Mouse (Mus musculus): ENCODE data around the gene Polr3gl. TPM values are rescaled to one million over a fixed set of nuclear protein-coding genes. Genes with fewer than 3 reads are reported as not detected.
A peak's percentile ranks its signal among the peaks of the same experiment; 100 is the strongest.

Gene Polr3gl
- polyA plus RNA-seq, 1 experiment from 2014 or later, result 16.7 TPM

DNA sequence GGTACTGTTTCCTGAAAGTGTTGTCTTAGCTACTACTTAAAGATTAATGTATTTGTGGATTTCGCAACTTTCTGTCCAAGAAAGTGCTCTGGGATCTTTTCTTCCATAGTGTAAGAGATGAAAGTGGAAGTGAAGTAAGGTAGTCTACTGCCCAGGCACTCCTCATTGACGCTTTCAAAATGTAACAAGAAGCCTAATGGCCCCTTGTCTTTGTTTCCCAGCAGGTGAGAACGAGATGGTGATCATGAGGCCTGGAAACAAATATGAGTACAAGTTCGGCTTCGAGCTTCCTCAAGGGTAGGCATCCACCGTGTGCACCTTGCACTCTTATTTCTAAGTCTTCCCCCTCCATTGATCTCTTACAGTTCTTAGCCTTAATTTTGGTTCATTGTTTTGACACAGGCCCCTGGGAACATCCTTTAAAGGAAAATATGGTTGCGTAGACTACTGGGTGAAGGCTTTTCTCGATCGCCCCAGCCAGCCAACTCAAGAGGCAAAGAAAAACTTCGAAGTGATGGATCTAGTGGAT lies 35.2 kb downstream of the Polr3gl start:
- Histone ChIP-seq H3K9ac (peak overlapping the region; percentile 88), H3K9me3 (replicated peaks) (no peaks in the 10 kb centered on the region), H3K4me3 (peak overlapping the region; percentile 72), H3K4me2 (peak overlapping the region; percentile 79), H3K4me1 (peaks cover 60% of the 10 kb centered on the region), H3K27me3 (replicated peaks) (no peaks in the 10 kb centered on the region), H3K27ac (peak overlapping the region; percentile 88), H3K36me3 (peaks cover 25% of the 10 kb centered on the region)
- ATAC-seq, result no peak
- whole genome bisulfite sequencing (ENCODE audit: insufficient replicate concordance), result 14% methylated on average over 10 of the region's 10 CpGs

GRCm38 (mm10) chr3:96558159-96558558 lies 35.8 kb downstream of the Polr3gl start:
- Histone ChIP-seq H3K4me3 (peak overlapping the region; percentile 72), H3K36me3 (peaks cover 25% of the 10 kb centered on the region), H3K9me3 (replicated peaks) (no peaks in the 10 kb centered on the region), H3K27me3 (replicated peaks) (no peaks in the 10 kb centered on the region), H3K4me2 (peak overlapping the region; percentile 79), H3K4me1 (peaks cover 54% of the 10 kb centered on the region), H3K27ac (peak overlapping the region; percentile 88), H3K9ac (peak overlapping the region; percentile 88)
- ATAC-seq, result 0 out of 2 replicates have a peak, but pooled peaks have one; percentile 11
- under 1% methylated on average over 17 of the region's 17 CpGs for whole genome bisulfite sequencing (ENCODE audit: insufficient replicate concordance)

DNA sequence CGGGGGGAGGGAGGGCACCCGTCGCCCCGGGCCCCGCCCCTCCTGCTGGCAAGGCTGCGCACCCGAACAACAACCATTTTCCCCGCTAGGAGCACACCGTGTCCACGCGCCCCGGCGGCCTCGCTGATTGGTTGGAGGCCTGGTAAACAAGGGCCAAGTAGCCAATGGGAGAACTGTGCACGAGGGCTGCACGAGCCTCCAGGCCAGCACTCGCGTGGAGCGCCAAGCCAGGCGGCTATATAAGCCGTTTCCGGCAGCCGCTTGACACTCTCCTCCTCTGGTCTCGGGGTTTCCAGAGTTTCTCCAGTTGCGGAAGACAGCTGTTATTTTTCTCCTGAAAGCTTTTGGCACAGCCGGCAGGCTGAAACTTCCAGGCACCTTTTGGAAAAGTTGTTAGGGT lies 36.3 kb downstream of the Polr3gl start, which contains the start of gene Txnip:
Gene Txnip (plus strand): TSS at position 264 of the 400 bp plus-strand sequence.
- Histone ChIP-seq H3K27me3 (replicated peaks) (no peaks in the 10 kb centered on the region), H3K9me3 (replicated peaks) (no peaks in the 10 kb centered on the region), H3K4me3 (peak within 1 kb of the TSS; percentile 72), H3K4me1 (peaks cover 53% of the 10 kb centered on the region), H3K36me3 (peaks cover 25% of the 10 kb centered on the region), H3K27ac (peak within 1 kb of the TSS; percentile 88), H3K4me2 (peak within 1 kb of the TSS; percentile 79), H3K9ac (peak within 1 kb of the TSS; percentile 88)
- WGBS (ENCODE audit: insufficient replicate concordance), result under 1% methylated on average over 26 of the region's 26 CpGs
- peak; percentile 99 for ATAC-seq

GRCm38 (mm10) chr3:96556651-96557635 lies 37.0 kb downstream of the Polr3gl start:
- Histone ChIP-seq H3K4me2 (peak overlapping the region; percentile 79), H3K27ac (peak overlapping the region; percentile 88), H3K4me1 (peaks cover 53% of the 10 kb centered on the region), H3K36me3 (peaks cover 25% of the 10 kb centered on the region), H3K27me3 (replicated peaks) (no peaks in the 10 kb centered on the region), H3K9me3 (replicated peaks) (no peaks in the 10 kb centered on the region), H3K4me3 (peak overlapping the region; percentile 72), H3K9ac (peak overlapping the region; percentile 88)
- peak; percentile 33; the same call in 1 of the 2 replicates for ATAC-seq
- 4% methylated on average over 22 of the region's 22 CpGs for WGBS (ENCODE audit: insufficient replicate concordance)

GRCm38 (mm10) chr3:96555999-96556614 lies 37.9 kb downstream of the Polr3gl start:
- Histone ChIP-seq H3K4me2 (peak overlapping the region; percentile 79), H3K27me3 (replicated peaks) (no peaks in the 10 kb centered on the region), H3K9ac (peak overlapping the region; percentile 88), H3K9me3 (replicated peaks) (no peaks in the 10 kb centered on the region), H3K27ac (peak overlapping the region; percentile 88), H3K4me3 (peak overlapping the region; percentile 72), H3K4me1 (peaks cover 48% of the 10 kb centered on the region), H3K36me3 (peaks cover 21% of the 10 kb centered on the region)
- ATAC-seq, result no peak
- 63% methylated on average over 15 of the region's 15 CpGs for WGBS (ENCODE audit: insufficient replicate concordance)

DNA sequence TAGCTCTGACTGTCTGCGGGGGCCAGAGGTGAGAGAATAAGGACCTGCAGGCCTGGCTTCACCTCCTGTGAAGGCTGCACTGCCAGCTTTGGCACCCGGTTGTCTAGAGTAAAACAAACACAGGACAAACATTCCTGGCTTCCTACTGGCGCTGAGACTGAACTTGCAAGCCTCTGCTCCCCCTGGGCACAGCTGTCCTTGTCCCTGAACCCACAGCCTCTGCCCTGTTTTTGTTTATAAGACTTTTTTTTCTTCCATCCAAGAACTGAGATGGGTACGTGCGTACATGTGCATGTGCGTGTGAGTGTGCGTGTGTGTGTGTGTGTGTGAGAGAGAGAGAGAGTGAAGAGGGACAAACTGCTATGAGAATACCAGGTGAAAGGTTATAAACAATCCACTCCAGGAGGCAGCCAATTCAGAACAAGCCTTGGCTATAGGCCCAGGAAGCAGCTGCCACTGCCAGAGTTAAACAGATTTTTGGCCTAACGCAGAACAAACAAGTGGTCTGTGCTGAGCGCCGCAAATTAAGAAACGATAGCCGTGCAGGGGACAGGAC lies 38.9 kb downstream of the Polr3gl start:
- Histone ChIP-seq H3K27ac (peak overlapping the region; percentile 38; the same call in 1 of the 2 replicates), H3K4me1 (peaks cover 38% of the 10 kb centered on the region), H3K9me3 (replicated peaks) (no peaks in the 10 kb centered on the region), H3K9ac (no peak overlapping the region), H3K27me3 (replicated peaks) (no peaks in the 10 kb centered on the region), H3K36me3 (peaks cover 11% of the 10 kb centered on the region), H3K4me2 (no peak overlapping the region), H3K4me3 (no peak overlapping the region)
- ATAC-seq, result no peak
- WGBS (ENCODE audit: insufficient replicate concordance), result 78% methylated on average over 12 of the region's 12 CpGs

- Histone ChIP-seq H3K4me2 (no peak overlapping the region), H3K4me3 (no peak overlapping the region), H3K9ac (no peak overlapping the region), H3K27ac (no peak overlapping the region), H3K27me3 (replicated peaks) (no peaks in the 10 kb centered on the region), H3K36me3 (peaks cover 2% of the 10 kb centered on the region; the same call in 1 of the 2 replicates), H3K4me1 (peaks cover 30% of the 10 kb centered on the region), H3K9me3 (replicated peaks) (no peaks in the 10 kb centered on the region)
- ATAC-seq, result no peak
- 68% methylated on average over 6 of the region's 6 CpGs for WGBS (ENCODE audit: insufficient replicate concordance)
These were observed 39.7 kb downstream of the Polr3gl start for GRCm38 (mm10) chr3:96554251-96554650.

GRCm38 (mm10) chr3:96553601-96554000 lies 40.4 kb downstream of the Polr3gl start:
- Histone ChIP-seq H3K4me2 (no peak overlapping the region), H3K36me3 (no peaks in the 10 kb centered on the region), H3K9ac (no peak overlapping the region), H3K27me3 (replicated peaks) (no peaks in the 10 kb centered on the region), H3K4me3 (no peak overlapping the region), H3K27ac (no peak overlapping the region), H3K9me3 (replicated peaks) (no peaks in the 10 kb centered on the region), H3K4me1 (peaks cover 24% of the 10 kb centered on the region)
- ATAC-seq, result no peak
- WGBS (ENCODE audit: insufficient replicate concordance), result 44% methylated on average over 6 of the region's 6 CpGs

GRCm38 (mm10) chr3:96551890-96552289 lies 42.1 kb downstream of the Polr3gl start:
- no peaks in the 10 kb centered on the region for H3K27me3 ChIP-seq (replicated peaks)
- H3K36me3 ChIP-seq, result no peaks in the 10 kb centered on the region
- H3K4me2 ChIP-seq, result no peak overlapping the region
- H3K4me3 ChIP-seq, result no peak overlapping the region
- H3K9me3 ChIP-seq (replicated peaks), result no peaks in the 10 kb centered on the region
- H3K27ac ChIP-seq, result no peak overlapping the region
- 58% methylated on average over 7 of the region's 7 CpGs for WGBS (ENCODE audit: insufficient replicate concordance)
- no peak for ATAC-seq
- H3K4me1 ChIP-seq, result peaks cover 24% of the 10 kb centered on the region
- no peak overlapping the region for H3K9ac ChIP-seq

DNA sequence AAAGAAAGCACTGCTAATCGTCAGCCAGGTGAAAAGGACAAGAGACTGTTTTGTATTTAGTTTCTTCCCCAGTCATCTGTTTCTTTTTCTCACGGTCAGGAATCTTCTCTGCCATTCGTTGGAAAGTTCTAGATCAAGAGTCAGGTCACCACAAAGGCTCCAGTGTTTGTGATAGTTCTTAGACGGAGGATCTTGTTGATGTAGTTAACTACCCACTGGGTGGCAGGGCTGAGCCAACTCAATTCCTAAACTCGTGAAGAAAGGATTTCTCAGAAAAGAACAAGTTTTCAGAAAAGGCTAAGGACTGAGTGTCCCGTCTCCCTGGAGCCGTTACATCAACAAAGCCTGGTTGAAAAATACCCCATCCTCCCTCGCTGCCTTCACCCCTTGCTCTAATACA lies 42.8 kb downstream of the Polr3gl start:
- H3K4me2 ChIP-seq, result no peak overlapping the region
- WGBS (ENCODE audit: insufficient replicate concordance), result 14% methylated on average over 8 of the region's 8 CpGs
- no peak overlapping the region for H3K9ac ChIP-seq
- no peaks in the 10 kb centered on the region for H3K36me3 ChIP-seq
- peaks cover 17% of the 10 kb centered on the region for H3K4me1 ChIP-seq
- H3K9me3 ChIP-seq (replicated peaks), result no peaks in the 10 kb centered on the region
- H3K4me3 ChIP-seq, result no peak overlapping the region
- H3K27ac ChIP-seq, result no peak overlapping the region
- no peaks in the 10 kb centered on the region; the same call in 1 of the 2 replicates for H3K27me3 ChIP-seq (replicated peaks)
- no peak for ATAC-seq

GRCm38 (mm10) chr3:96549346-96549745 lies 44.6 kb downstream of the Polr3gl start:
- no peak overlapping the region for H3K9ac ChIP-seq
- no peaks in the 10 kb centered on the region for H3K9me3 ChIP-seq (replicated peaks)
- no peak overlapping the region for H3K27ac ChIP-seq
- WGBS (ENCODE audit: insufficient replicate concordance), result 65% methylated on average over 5 of the region's 5 CpGs
- peaks cover 4% of the 10 kb centered on the region for H3K4me1 ChIP-seq
- H3K4me3 ChIP-seq, result no peak overlapping the region
- no peak overlapping the region for H3K4me2 ChIP-seq
- H3K27me3 ChIP-seq (replicated peaks), result peaks cover under 1% of the 10 kb centered on the region; the same call in 1 of the 2 replicates
- no peaks in the 10 kb centered on the region for H3K36me3 ChIP-seq
- ATAC-seq, result no peak
